Mouse (Mus musculus): ENCODE results near the gene Rapgef2. TPM values are rescaled to one million over a fixed set of nuclear protein-coding genes. Genes with fewer than 3 reads are reported as not detected.

The Rapgef2 gene
- polyA plus RNA-seq, 1 experiment from 2014 or later: 7.5 TPM

DNA sequence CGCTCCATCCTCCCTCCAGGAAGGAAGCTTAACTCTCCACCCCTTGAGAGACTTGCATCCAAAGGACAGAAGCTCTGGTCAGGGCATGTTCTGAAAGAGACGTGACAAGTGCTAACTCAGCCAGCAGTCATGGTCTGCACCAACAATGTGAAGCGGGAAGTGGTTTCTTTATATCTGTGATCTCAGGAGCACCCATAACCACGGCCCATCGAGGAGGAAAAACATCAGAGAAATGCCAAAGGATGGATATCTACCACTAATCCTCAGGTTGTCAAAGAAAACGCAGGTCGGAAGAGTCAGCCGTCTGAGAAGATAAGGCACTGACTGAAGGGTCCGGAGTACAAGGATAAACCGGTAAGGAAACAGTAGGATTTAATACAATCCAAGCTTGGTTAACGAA, 38.1 kb downstream of the Rapgef2 start:
- H3K27ac ChIP-seq (ENCODE audit: low read depth, low read length): no peak overlapping the region
- H3K9me3 ChIP-seq (ENCODE audit: control insufficient read depth, low read length): no peaks in the 10 kb centered on the region
- ATAC-seq (ENCODE audit: insufficient read depth, low FRiP score, low TSS enrichment): no peak
- H3K36me3 ChIP-seq (ENCODE audit: control insufficient read depth, insufficient read depth, low read length): no peaks in the 10 kb centered on the region
- no peaks in the 10 kb centered on the region for H3K4me1 ChIP-seq (ENCODE audit: control insufficient read depth, insufficient read depth, low read length)
- H3K27me3 ChIP-seq (ENCODE audit: control insufficient read depth, insufficient read depth, low read length): no peaks in the 10 kb centered on the region
- 89% methylated on average over 11 of the region's 11 CpGs for WGBS
- H3K9ac ChIP-seq (ENCODE audit: low read length): no peak overlapping the region
- no peak overlapping the region for H3K4me2 ChIP-seq (ENCODE audit: low read depth)
- no peak overlapping the region for H3K4me3 ChIP-seq (ENCODE audit: low read depth, low read length)
- no peak for DNase-seq (ENCODE audit: low spot score)

DNA sequence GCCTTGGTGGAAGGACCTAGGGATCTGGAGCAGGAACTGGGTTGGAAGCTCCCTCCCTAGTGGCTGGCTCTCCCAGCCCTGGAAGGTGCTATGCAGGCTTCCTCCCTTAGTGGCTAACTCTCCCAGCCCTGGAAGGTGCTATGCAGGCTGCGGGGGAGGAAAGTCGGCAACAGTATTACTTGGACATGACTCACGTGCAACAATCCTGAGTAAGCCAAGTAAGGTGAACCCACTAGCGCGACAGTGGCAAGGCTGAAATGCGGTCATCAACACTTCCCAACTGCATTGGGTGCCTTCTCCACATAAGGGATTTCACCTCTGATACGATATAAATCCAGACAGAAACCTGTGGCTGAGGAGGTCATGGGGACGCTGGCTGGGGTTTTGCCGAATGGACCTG, 42.0 kb downstream of the Rapgef2 start:
- WGBS: 75% methylated on average over 9 of the region's 9 CpGs

DNA sequence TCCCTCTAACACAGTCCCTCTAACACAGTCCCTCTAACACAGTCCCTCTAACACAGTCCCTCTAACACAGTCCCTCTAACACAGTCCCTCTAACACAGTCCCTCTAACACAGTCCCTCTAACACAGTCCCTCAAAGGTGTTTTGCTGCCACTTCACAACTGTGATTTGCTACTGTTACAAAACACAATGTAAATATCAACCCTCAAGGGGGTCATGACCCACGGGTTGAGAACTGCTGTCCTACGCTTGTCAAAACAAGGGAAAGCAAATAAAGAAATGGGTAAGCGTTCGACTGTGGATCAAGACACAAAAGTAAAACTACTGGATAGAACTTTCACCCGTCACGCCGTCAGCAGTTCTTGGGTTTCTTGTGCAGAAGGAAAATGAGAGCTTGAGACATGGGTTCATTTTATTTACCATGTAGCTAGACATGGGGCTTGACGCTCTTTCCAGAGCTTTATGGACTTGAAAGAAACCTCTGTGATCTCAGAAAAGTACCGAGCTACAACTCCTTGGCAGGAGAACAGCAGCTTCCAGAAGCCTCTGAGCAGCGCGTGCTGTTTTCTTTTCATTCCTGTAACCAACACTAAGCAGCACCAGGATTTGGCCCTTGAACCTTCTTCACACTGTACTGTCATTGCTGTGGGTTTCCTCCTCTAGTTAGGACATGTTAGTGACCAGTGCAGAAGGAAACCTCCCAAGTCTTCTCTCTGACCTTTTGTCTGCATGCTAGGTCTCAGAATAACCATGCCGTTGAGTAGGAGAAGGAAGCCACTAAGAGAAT, 43.2 kb downstream of the Rapgef2 start:
- Histone ChIP-seq H3K4me3 (ENCODE audit: low read depth, low read length) (no peak overlapping the region), H3K27me3 (ENCODE audit: control insufficient read depth, insufficient read depth, low read length) (no peaks in the 10 kb centered on the region), H3K9ac (ENCODE audit: low read length) (no peak overlapping the region), H3K4me1 (ENCODE audit: control insufficient read depth, insufficient read depth, low read length) (no peaks in the 10 kb centered on the region), H3K36me3 (ENCODE audit: control insufficient read depth, insufficient read depth, low read length) (no peaks in the 10 kb centered on the region), H3K4me2 (ENCODE audit: low read depth) (no peak overlapping the region), H3K27ac (ENCODE audit: low read depth, low read length) (no peak overlapping the region), H3K9me3 (ENCODE audit: control insufficient read depth, low read length) (no peaks in the 10 kb centered on the region)
- 58% methylated on average over 12 of the region's 12 CpGs for WGBS
- DNase-seq (ENCODE audit: low spot score) (no peak), ATAC-seq (ENCODE audit: insufficient read depth, low FRiP score, low TSS enrichment) (no peak)

More for the DNA sequence above, 42.0 kb downstream of the Rapgef2 start:
- H3K9me3 ChIP-seq (ENCODE audit: control insufficient read depth, low read length): no peaks in the 10 kb centered on the region
- DNase-seq (ENCODE audit: low spot score): no peak
- H3K27me3 ChIP-seq (ENCODE audit: control insufficient read depth, insufficient read depth, low read length): no peaks in the 10 kb centered on the region
- no peak overlapping the region for H3K4me2 ChIP-seq (ENCODE audit: low read depth)
- H3K27ac ChIP-seq (ENCODE audit: low read depth, low read length): no peak overlapping the region
- no peak overlapping the region for H3K9ac ChIP-seq (ENCODE audit: low read length)
- H3K4me1 ChIP-seq (ENCODE audit: control insufficient read depth, insufficient read depth, low read length): no peaks in the 10 kb centered on the region
- ATAC-seq (ENCODE audit: insufficient read depth, low FRiP score, low TSS enrichment): no peak
- no peak overlapping the region for H3K4me3 ChIP-seq (ENCODE audit: low read depth, low read length)
- H3K36me3 ChIP-seq (ENCODE audit: control insufficient read depth, insufficient read depth, low read length): no peaks in the 10 kb centered on the region

DNA sequence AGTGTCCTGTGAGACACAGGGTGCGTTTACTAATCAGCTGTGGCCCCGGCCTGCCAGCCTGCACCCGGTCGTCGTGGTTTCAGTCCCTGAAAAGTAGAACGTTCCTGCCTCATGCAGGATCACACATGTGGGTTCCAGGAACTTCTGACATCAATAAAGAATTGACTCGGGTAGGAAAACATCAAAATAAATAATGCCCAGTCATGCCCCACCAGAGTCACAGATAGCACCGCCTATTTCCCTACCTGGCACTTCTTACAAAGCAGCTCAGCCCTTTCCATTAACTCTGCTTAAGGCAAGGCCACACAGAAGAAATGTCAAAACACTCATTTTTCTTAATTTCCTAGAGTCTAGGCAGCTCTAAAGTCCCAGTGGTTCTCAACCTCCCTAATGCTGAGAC, 44.0 kb downstream of the Rapgef2 start:
- 83% methylated on average over 8 of the region's 8 CpGs for WGBS
- Histone ChIP-seq H3K36me3 (ENCODE audit: control insufficient read depth, insufficient read depth, low read length) (no peaks in the 10 kb centered on the region), H3K4me3 (ENCODE audit: low read depth, low read length) (no peak overlapping the region), H3K27ac (ENCODE audit: low read depth, low read length) (no peak overlapping the region), H3K9me3 (ENCODE audit: control insufficient read depth, low read length) (no peaks in the 10 kb centered on the region), H3K9ac (ENCODE audit: low read length) (no peak overlapping the region), H3K4me1 (ENCODE audit: control insufficient read depth, insufficient read depth, low read length) (no peaks in the 10 kb centered on the region), H3K27me3 (ENCODE audit: control insufficient read depth, insufficient read depth, low read length) (no peaks in the 10 kb centered on the region), H3K4me2 (ENCODE audit: low read depth) (no peak overlapping the region)
- DNase-seq (ENCODE audit: low spot score) (no peak), ATAC-seq (ENCODE audit: insufficient read depth, low FRiP score, low TSS enrichment) (no peak)

GRCm38 (mm10) chr3:79239066-79239462, 47.3 kb downstream of the Rapgef2 start:
- DNase-seq (ENCODE audit: low spot score) (no peak), ATAC-seq (ENCODE audit: insufficient read depth, low FRiP score, low TSS enrichment) (no peak)
- no peak overlapping the region for H3K9ac ChIP-seq (ENCODE audit: low read length)
- WGBS: 90% methylated on average over 6 of the region's 6 CpGs
- H3K36me3 ChIP-seq (ENCODE audit: control insufficient read depth, insufficient read depth, low read length): no peaks in the 10 kb centered on the region
- H3K27ac ChIP-seq (ENCODE audit: low read depth, low read length): no peak overlapping the region
- H3K9me3 ChIP-seq (ENCODE audit: control insufficient read depth, low read length): no peaks in the 10 kb centered on the region
- no peak overlapping the region for H3K4me2 ChIP-seq (ENCODE audit: low read depth)
- H3K4me3 ChIP-seq (ENCODE audit: low read depth, low read length): no peak overlapping the region
- H3K4me1 ChIP-seq (ENCODE audit: control insufficient read depth, insufficient read depth, low read length): no peaks in the 10 kb centered on the region
- H3K27me3 ChIP-seq (ENCODE audit: control insufficient read depth, insufficient read depth, low read length): no peaks in the 10 kb centered on the region

- Histone ChIP-seq H3K9ac (ENCODE audit: low read length) (no peak overlapping the region), H3K27ac (ENCODE audit: low read depth, low read length) (no peak overlapping the region), H3K27me3 (ENCODE audit: control insufficient read depth, insufficient read depth, low read length) (no peaks in the 10 kb centered on the region), H3K4me3 (ENCODE audit: low read depth, low read length) (no peak overlapping the region), H3K9me3 (ENCODE audit: control insufficient read depth, low read length) (no peaks in the 10 kb centered on the region), H3K4me2 (ENCODE audit: low read depth) (no peak overlapping the region), H3K4me1 (ENCODE audit: control insufficient read depth, insufficient read depth, low read length) (no peaks in the 10 kb centered on the region), H3K36me3 (ENCODE audit: control insufficient read depth, insufficient read depth, low read length) (no peaks in the 10 kb centered on the region)
- ATAC-seq (ENCODE audit: insufficient read depth, low FRiP score, low TSS enrichment): no peak
- WGBS: 79% methylated on average over 4 of the region's 4 CpGs
- DNase-seq (ENCODE audit: low spot score): no peak
Measured at GRCm38 (mm10) chr3:79238456-79239065, 47.8 kb downstream of the Rapgef2 start.

- no peaks in the 10 kb centered on the region for H3K27me3 ChIP-seq (ENCODE audit: control insufficient read depth, insufficient read depth, low read length)
- no peak for ATAC-seq (ENCODE audit: insufficient read depth, low FRiP score, low TSS enrichment)
- H3K4me1 ChIP-seq (ENCODE audit: control insufficient read depth, insufficient read depth, low read length): no peaks in the 10 kb centered on the region
- no peak overlapping the region for H3K9ac ChIP-seq (ENCODE audit: low read length)
- H3K27ac ChIP-seq (ENCODE audit: low read depth, low read length): no peak overlapping the region
- H3K4me2 ChIP-seq (ENCODE audit: low read depth): no peak overlapping the region
- no peak overlapping the region for H3K4me3 ChIP-seq (ENCODE audit: low read depth, low read length)
- DNase-seq (ENCODE audit: low spot score): no peak
- no peaks in the 10 kb centered on the region for H3K36me3 ChIP-seq (ENCODE audit: control insufficient read depth, insufficient read depth, low read length)
- 88% methylated on average over 9 of the region's 9 CpGs for WGBS
- H3K9me3 ChIP-seq (ENCODE audit: control insufficient read depth, low read length): no peaks in the 10 kb centered on the region
Measured at GRCm38 (mm10) chr3:79237619-79238342, 48.5 kb downstream of the Rapgef2 start.

- 76% methylated on average over 3 of the region's 3 CpGs for WGBS
- ATAC-seq (ENCODE audit: insufficient read depth, low FRiP score, low TSS enrichment) (no peak), DNase-seq (ENCODE audit: low spot score) (no peak)
- no peak overlapping the region for H3K9ac ChIP-seq (ENCODE audit: low read length)
- no peak overlapping the region for H3K4me2 ChIP-seq (ENCODE audit: low read depth)
- no peaks in the 10 kb centered on the region for H3K4me1 ChIP-seq (ENCODE audit: control insufficient read depth, insufficient read depth, low read length)
- H3K9me3 ChIP-seq (ENCODE audit: control insufficient read depth, low read length): no peaks in the 10 kb centered on the region
- H3K4me3 ChIP-seq (ENCODE audit: low read depth, low read length): no peak overlapping the region
- H3K36me3 ChIP-seq (ENCODE audit: control insufficient read depth, insufficient read depth, low read length): no peaks in the 10 kb centered on the region
- H3K27ac ChIP-seq (ENCODE audit: low read depth, low read length): no peak overlapping the region
- no peaks in the 10 kb centered on the region for H3K27me3 ChIP-seq (ENCODE audit: control insufficient read depth, insufficient read depth, low read length)
Measured at GRCm38 (mm10) chr3:79234485-79234884, 51.8 kb downstream of the Rapgef2 start.

Measured in neural tube, embryonic 11.5 days (tissue).